Mouse (Mus musculus) small intestine, adult 2 months (tissue): Measurements from ENCODE around the gene Ccdc102a. TPM values are rescaled to one million over a fixed set of nuclear protein-coding genes. Genes with fewer than 3 reads are reported as not detected.

Experiments used
- H3K27ac ChIP-seq: fragments of 200-500 bp; 2 replicates; pipeline ENCODE4 v1.5.1; 2012; ENCODE audit warnings: low read depth, low read length, control low read depth, inconsistent platforms; ENCODE audit not compliant: insufficient read depth
- H3K27me3 ChIP-seq: fragments of 200-500 bp; 2 replicates; pipeline ENCODE4 v1.6.1; 2012; ENCODE audit warnings: mild to moderate bottlenecking, moderate library complexity, low read length, inconsistent platforms; ENCODE audit not compliant: control insufficient read depth, insufficient read depth
- H3K36me3 ChIP-seq: fragments of 200-500 bp; 2 replicates; pipeline ENCODE4 v1.6.1; 2012; ENCODE audit warnings: mild to moderate bottlenecking, low read length, control low read depth, inconsistent platforms; ENCODE audit not compliant: control insufficient read depth, insufficient read depth
- H3K4me1 ChIP-seq: fragments of 200-500 bp; 2 replicates; pipeline ENCODE4 v1.6.1; 2012; ENCODE audit warnings: low read length, inconsistent platforms, mixed read lengths; ENCODE audit not compliant: control insufficient read depth, insufficient read depth, insufficient read length
- H3K4me3 ChIP-seq: fragments of 200-500 bp; 2 replicates; pipeline ENCODE4 v1.5.1; 2012; ENCODE audit warnings: low read depth, mild to moderate bottlenecking, control low read depth, inconsistent platforms, low read length, moderate library complexity
- CTCF ChIP-seq: fragments of 200-500 bp; IDR thresholded peaks from 2 replicates; pipeline ENCODE4 v1.5.1; 2012; ENCODE audit warnings: low read depth, mild to moderate bottlenecking, control low read depth, inconsistent platforms, low read length, moderate library complexity, mixed read lengths; ENCODE audit not compliant: insufficient replicate concordance, insufficient read length; ENCODE audit errors: extremely low read depth
- POLR2A ChIP-seq: fragments of 200-500 bp; IDR thresholded peaks from 2 replicates; pipeline ENCODE4 v1.6.1; 2012; ENCODE audit warnings: low read depth, mild to moderate bottlenecking, control low read depth, inconsistent platforms, low read length, moderate library complexity
- WGBS: fragments of 180-500 bp; shearing (Covaris S2); methylation state at CpG from one replicate; pipeline ENCODE4 v1.1.7; 2018; 5-methylcytosine and 5-hydroxymethylcytosine counted together
- polyA plus RNA-seq: library from polyadenylated mRNA; depleted of rRNA; stranded (reverse); fragments of >200 nt; gene quantifications from 2 replicates; pipeline ENCODE4 v1.2.3, GENCODE M21; 2012

Gene Ccdc102a
- polyA plus RNA-seq, 1 experiment: 8.1 TPM

DNA sequence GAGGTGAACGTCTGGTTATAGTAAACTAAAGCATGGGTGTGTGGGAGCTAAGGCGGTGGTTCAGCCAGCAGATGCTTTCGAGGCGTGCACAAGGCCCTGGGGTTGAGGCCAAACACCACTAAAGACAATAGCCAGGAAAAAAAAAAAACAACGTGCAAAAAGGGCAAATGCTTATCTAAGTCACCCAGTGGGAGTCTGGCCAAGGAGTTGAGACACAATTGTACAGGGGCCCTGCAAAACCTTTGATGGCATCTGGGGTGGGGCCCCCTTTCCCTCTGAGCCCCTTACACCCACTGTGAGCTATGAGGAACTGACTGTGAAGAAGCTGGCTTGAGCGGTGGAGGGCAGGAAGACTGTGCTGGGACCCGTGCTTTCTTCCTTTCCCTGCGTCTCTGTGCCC lies 4.7 kb upstream of the Ccdc102a start:
- TF ChIP-seq POLR2A (no peak), CTCF (no peak)
- Histone ChIP-seq H3K27ac (no peak overlapping the region; the same call in 1 of the 2 replicates), H3K4me3 (no peak overlapping the region), H3K4me1 (peaks cover 10% of the 10 kb centered on the region), H3K27me3 (peaks cover 6% of the 10 kb centered on the region), H3K36me3 (no peaks in the 10 kb centered on the region)
- WGBS: 9% methylated on average over 8 of the region's 8 CpGs

DNA sequence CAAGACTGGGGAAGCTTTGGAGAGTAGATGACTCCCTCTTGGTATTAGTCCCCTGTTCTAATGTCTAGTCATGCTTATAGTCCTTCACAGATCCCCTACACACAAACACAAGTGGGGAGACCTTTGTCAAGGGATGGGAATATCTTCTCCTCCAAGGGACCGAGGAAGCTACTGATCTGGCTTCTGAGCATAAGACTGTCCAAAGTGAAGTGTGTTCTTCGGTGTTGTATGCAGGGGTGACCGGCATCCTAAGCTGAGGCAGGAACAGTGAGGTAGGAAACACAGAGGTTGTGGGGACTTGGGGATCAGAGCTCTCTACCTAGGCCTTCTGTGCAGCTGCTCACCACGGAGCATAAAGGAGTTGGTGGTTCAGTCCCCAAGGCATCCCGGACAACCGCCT lies 4.3 kb upstream of the Ccdc102a start:
- Histone ChIP-seq H3K4me3 (no peak overlapping the region), H3K27ac (peak overlapping the region; percentile 9; the same call in 1 of the 2 replicates), H3K36me3 (no peaks in the 10 kb centered on the region), H3K27me3 (peaks cover 11% of the 10 kb centered on the region), H3K4me1 (peaks cover 10% of the 10 kb centered on the region)
- TF ChIP-seq POLR2A (no peak), CTCF (no peak)
- 52% methylated on average over 6 of the region's 6 CpGs for WGBS

DNA sequence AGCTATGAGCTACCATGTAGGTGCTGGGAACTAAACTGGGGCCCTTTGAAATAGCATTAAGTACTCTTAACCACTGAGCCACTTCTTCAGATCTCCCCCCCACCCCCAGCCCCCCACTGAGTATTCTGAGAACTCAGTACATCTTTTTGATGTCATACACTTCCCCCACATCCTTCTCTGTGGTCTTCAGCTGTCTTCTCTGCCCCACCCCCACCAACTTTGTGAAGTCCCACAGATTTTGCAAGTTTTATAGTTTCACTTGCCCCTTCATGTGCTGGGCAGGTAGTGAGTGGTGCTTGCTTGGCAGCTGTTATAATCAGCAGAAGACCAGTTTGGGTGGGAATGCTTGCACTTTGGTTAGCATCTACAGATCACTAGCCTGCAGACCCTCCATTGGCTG lies 1.4 kb upstream of the Ccdc102a start:
- Histone ChIP-seq H3K4me1 (peaks cover 10% of the 10 kb centered on the region), H3K4me3 (no peak overlapping the region), H3K27me3 (peaks cover 11% of the 10 kb centered on the region), H3K27ac (peak overlapping the region; percentile 56), H3K36me3 (no peaks in the 10 kb centered on the region)
- TF ChIP-seq CTCF: no peak
- no peak for TF ChIP-seq POLR2A

DNA sequence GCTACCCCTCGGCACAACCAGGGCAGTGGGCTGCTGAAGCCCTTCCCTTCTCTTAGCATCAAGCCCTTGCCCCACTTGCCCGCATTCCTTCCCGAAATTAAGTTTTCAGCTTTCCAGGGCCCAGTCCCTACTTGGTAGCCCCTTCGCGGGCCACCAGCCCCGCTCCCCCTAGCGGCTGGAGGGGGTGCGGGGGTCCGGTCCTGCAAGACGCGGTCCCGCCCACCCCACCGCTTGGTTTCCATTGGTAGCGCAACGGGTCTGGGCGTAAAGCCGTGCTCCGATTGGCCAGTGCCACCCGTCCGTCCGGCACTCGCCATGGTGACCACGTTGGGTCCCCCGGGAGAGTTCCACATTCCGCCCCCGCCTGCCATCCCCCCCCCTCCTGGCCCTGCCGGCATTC lies 546 bp downstream of the Ccdc102a start:
- 2% methylated on average over 27 of the region's 27 CpGs for WGBS
- H3K4me1 ChIP-seq: peaks cover 8% of the 10 kb centered on the region
- peak overlapping the region; percentile 66; the same call in 1 of the 2 replicates for H3K27ac ChIP-seq
- TF ChIP-seq CTCF (peak; percentile 54; the same call in 1 of the 2 replicates), POLR2A (no peak)
- peak overlapping the region; percentile 76 for H3K4me3 ChIP-seq
- peaks cover 11% of the 10 kb centered on the region for H3K27me3 ChIP-seq
- H3K36me3 ChIP-seq: no peaks in the 10 kb centered on the region

DNA sequence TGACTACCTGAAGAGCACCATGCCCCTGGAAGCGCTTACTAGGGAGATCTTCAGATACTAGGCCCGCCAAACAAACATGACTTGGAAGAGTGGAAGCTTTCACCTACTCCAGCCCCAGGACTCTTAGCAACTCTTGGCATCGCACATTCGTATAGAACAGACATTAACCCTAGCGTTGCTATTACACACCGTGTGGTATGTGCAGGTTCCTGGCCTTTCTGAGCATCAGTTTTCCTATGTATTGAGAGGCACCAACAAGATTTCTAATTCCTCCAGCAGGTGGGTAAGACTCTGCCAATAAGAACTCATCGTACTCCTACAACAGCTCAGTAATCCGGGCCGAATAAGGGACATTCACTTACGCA lies 956 bp downstream of the Ccdc102a start:
- peak overlapping the region; percentile 31; the same call in 1 of the 2 replicates for H3K27ac ChIP-seq
- WGBS: 29% methylated on average over 10 of the region's 10 CpGs

DNA sequence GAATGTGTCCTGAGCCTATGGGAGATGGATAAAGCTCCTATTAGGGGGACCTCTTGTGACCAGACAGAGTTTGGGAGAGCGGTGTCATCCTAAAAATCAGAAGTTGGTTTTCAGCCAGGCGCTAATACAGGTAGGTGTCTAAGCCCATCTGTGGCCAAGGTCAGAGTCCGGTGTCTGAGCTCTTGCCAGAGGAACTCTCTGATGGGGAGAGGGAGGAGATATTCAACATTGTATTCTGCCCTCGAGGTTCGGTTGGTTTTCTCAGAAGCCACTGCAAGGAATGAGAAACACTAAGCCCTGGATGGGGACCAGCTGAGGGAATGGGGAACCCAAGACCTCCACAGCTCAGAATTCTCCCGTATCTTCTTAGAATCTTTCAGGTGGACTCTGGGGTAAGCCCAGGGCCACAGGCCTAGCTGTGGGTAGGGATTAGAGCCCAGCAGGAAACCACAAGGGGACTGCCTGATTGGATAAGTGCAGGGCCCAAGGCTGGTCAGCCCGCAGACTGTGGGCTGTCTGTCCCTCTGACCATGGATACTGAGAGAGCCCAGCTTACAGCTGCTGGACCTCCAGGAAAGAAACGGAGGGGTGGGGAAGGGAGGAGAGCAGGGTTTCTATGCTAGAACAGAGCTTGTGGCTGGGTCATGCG lies 1.5 kb downstream of the Ccdc102a start:
- Histone ChIP-seq H3K4me3 (peak overlapping the region; percentile 34), H3K4me1 (peaks cover 6% of the 10 kb centered on the region), H3K27me3 (peaks cover 11% of the 10 kb centered on the region), H3K36me3 (no peaks in the 10 kb centered on the region), H3K27ac (no peak overlapping the region)
- TF ChIP-seq POLR2A (no peak), CTCF (no peak)
- 54% methylated on average over 9 of the region's 9 CpGs for WGBS

More for the DNA sequence above, 956 bp downstream of the Ccdc102a start:
- peak overlapping the region; percentile 76 for H3K4me3 ChIP-seq
- peaks cover 6% of the 10 kb centered on the region for H3K4me1 ChIP-seq
- no peaks in the 10 kb centered on the region for H3K36me3 ChIP-seq
- peaks cover 11% of the 10 kb centered on the region for H3K27me3 ChIP-seq
- TF ChIP-seq CTCF (no peak), POLR2A (no peak)

DNA sequence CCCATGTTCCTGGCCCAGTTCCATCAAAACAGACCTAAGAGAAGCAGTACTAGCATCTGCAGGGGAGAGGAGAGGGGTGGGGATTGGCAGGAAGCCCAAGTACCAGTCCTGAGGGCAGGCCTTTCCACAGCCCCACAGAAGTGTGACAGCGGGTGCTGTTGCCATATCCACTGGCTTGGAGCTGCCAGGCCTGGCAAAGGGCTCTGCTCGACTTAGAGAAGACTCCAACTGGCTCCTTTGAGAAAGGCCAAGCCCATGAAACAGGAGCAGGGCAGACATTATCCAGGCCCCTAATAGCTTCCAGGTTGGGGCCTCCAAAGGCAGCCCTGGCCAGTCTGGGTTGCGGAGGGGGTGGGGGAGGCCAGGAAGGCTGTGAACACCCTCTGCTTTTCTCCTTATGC lies 3.2 kb downstream of the Ccdc102a start:
- Histone ChIP-seq H3K36me3 (no peaks in the 10 kb centered on the region), H3K4me3 (no peak overlapping the region), H3K4me1 (peaks cover 6% of the 10 kb centered on the region), H3K27me3 (peaks cover 11% of the 10 kb centered on the region), H3K27ac (no peak overlapping the region)
- 57% methylated on average over 3 of the region's 3 CpGs for WGBS
- TF ChIP-seq CTCF (no peak), POLR2A (no peak)
